ENCODE assay signal across 8 mouse cellular contexts in genomic region chr13:40885935-40886642, GRCm38 (mm10). TPM values are rescaled to one million over a fixed set of nuclear protein-coding genes. Genes with fewer than 3 reads are reported as not detected.
DNase-seq lines count a peak whose midpoint lies in the region; ATAC-seq lines count a peak whose summit lies in the region.

No protein-coding gene starts in this region.

- no peaks in the 10 kb centered on the region for H3K27me3 ChIP-seq in heart, embryonic 14.5 days (ENCODE audit: control insufficient read depth, insufficient read depth, low read length)
- no peaks in the 10 kb centered on the region for H3K27me3 ChIP-seq in hindbrain, embryonic 12.5 days
- H3K27me3 ChIP-seq in megakaryocyte, embryonic 14.5 days (replicated peaks) = peaks cover 11% of the 10 kb centered on the region

- ATAC-seq in heart, embryonic 14.5 days (ENCODE audit: insufficient number of reproducible peaks, insufficient read depth, low FRiP score, low read depth) = no peak
- ATAC-seq in hindbrain, embryonic 12.5 days (ENCODE audit: low FRiP score) = no peak

- no peak overlapping the region for H3K27ac ChIP-seq in heart, embryonic 14.5 days (replicated peaks in 1 of 2; ENCODE audit: control insufficient read depth in 1 of 2, insufficient read depth in 1 of 2, low read depth in 2 of 2, low read length in 2 of 2)
- H3K27ac ChIP-seq in hindbrain, embryonic 12.5 days = no peak overlapping the region

- no peak overlapping the region for H3K9ac ChIP-seq in heart, embryonic 14.5 days (ENCODE audit: low read length)
- no peak overlapping the region for H3K9ac ChIP-seq in hindbrain, embryonic 12.5 days

- intact Hi-C loops in left cerebral cortex, postnatal 25 days (cut with DNase I) = loop anchor here (5.0 kb wide), 1 partner anchor 91 kb away; no protein-coding TSS in a partner anchor

- no peaks in the 10 kb centered on the region for H3K36me3 ChIP-seq in heart, embryonic 14.5 days (ENCODE audit: control insufficient read depth, insufficient read depth, low read length)
- H3K36me3 ChIP-seq in hindbrain, embryonic 12.5 days = no peaks in the 10 kb centered on the region
- H3K36me3 ChIP-seq in megakaryocyte, embryonic 14.5 days (replicated peaks; ENCODE audit: low read length) = peaks cover 4% of the 10 kb centered on the region

- no peaks in the 10 kb centered on the region for H3K9me3 ChIP-seq in heart, embryonic 14.5 days (ENCODE audit: control insufficient read depth, low read length)
- no peaks in the 10 kb centered on the region for H3K9me3 ChIP-seq in hindbrain, embryonic 12.5 days (replicated peaks)
- no peaks in the 10 kb centered on the region for H3K9me3 ChIP-seq in megakaryocyte, embryonic 14.5 days

- H3K4me1 ChIP-seq in heart, embryonic 14.5 days (ENCODE audit: control insufficient read depth in 2 of 2, insufficient read depth in 2 of 2, low read length in 2 of 2) = peaks cover 0 to 13% of the 10 kb centered on the region in 2 experiments; a peak in 2 of 4 replicates
- peaks cover 12% of the 10 kb centered on the region for H3K4me1 ChIP-seq in hindbrain, embryonic 12.5 days
- peaks cover 62% of the 10 kb centered on the region for H3K4me1 ChIP-seq in megakaryocyte, embryonic 14.5 days

- WGBS in heart, embryonic 14.5 days = 45% methylated on average over 10 of the region's 10 CpGs
- 33% methylated on average over 10 of the region's 10 CpGs for WGBS in hindbrain, embryonic 12.5 days

- no peak for DNase-seq in heart, adult 9 months (ENCODE audit: low spot score in 2 of 2)
- peak; percentile 23 for DNase-seq in R1 (ENCODE audit: low read depth, low spot score)
- DNase-seq in left cerebral cortex, postnatal 25 days (ENCODE audit: low spot score in 2 of 2) = no peak
- DNase-seq in cerebellum, postnatal 25 days = no peak
- DNase-seq in right cerebral cortex, postnatal 36 days (ENCODE audit: low spot score in 2 of 2) = no peak

- peak overlapping the region; percentile 33 to 43; a peak in 2 of 4 replicates for H3K4me3 ChIP-seq in heart, embryonic 14.5 days (ENCODE audit: control insufficient read depth in 1 of 2, insufficient read depth in 1 of 2, low read depth in 1 of 2, low read length in 2 of 2)
- peak overlapping the region; percentile 29 for H3K4me3 ChIP-seq in hindbrain, embryonic 12.5 days
- peak overlapping the region; percentile 91 for H3K4me3 ChIP-seq in megakaryocyte, embryonic 14.5 days (replicated peaks)

- H3K4me2 ChIP-seq in heart, embryonic 14.5 days (ENCODE audit: low read length) = peak overlapping the region; percentile 78
- peak overlapping the region; percentile 51 for H3K4me2 ChIP-seq in hindbrain, embryonic 12.5 days (replicated peaks)

RNA-seq across cellular contexts. Expression of gene Gcnt2, which starts 26.5 kb away (rescaled TPM):
- polyA plus RNA-seq in heart, embryonic 14.5 days (2014; fragmentation: Nextera tagmentation; extraction: Ambion mirVana) = 4.6 and 4.8 TPM in 2 replicates
- polyA plus RNA-seq in hindbrain, embryonic 12.5 days (2016; fragmentation: Nextera tagmentation; extraction: Ambion mirVana) = 5.0 and 5.8 TPM in 2 replicates
- 0.41 and 0.82 TPM in 2 replicates for polyA plus RNA-seq in megakaryocyte, embryonic 14.5 days (2012; ENCODE audit: insufficient read depth, low replicate concordance)
- 10 to 100 TPM; 17.3 to 17.7 TPM for total RNA-seq in left cerebral cortex, postnatal 25 days (2021)

Comparison
In these comparisons a context has a peak if more than half of its experiments do, and no peak if none do; other contexts are left out.
1. H3K4me3 ChIP-seq: peak in every context shown above with its lines; median percentile 91 in megakaryocyte, embryonic 14.5 days; 38 in heart, embryonic 14.5 days; 29 in hindbrain, embryonic 12.5 days.